Mouse (Mus musculus) heart, postnatal 0 days (tissue): ENCODE results near the gene Zic1.

Experiments used
- CTCF ChIP-seq: IDR thresholded peaks from 2 replicates; pipeline ENCODE4 v1.5.1; 2016; ENCODE audit warnings: antibody characterized with exemption, control low read depth, low read depth
- EP300 ChIP-seq: IDR thresholded peaks from 2 replicates; pipeline ENCODE4 v1.6.1; 2016; ENCODE audit warnings: antibody characterized with exemption, low read depth

DNA sequence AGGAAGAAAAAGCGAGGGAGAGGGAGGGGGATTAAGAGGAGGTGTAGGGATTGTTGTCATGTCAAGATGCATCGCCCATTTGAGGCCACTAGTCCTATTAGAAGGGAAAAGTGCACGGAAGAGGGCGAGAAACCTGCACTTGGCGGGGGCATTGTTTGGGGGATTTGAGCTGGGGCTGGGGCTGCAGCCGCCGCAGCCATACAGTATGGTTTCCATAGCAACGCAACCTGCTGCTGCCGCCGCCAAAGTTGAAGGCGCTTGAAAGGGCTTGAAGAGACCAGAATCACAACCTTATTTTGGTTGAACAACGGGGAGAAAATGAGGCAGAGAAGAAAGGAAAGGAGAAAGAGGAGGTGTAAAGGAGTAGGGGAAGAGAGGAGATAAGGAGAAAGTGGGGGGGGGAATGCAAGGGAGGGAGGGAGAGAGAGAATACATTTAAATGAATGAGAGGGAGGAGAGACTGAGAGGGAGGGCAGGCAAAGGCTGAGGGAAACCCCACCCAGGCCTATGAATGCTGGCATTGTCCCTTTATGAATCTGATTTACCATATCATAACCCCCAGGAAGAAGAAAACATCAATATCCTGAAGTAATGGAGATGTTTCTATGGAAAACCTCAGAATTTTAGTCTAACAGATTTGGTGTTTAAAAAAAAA, 48.5 kb upstream of the Zic1 start:
- TF ChIP-seq CTCF (no peak), EP300 (no peak)
